Mouse (Mus musculus) frontal cortex, postnatal 10 days (tissue): ENCODE results near the gene Tacc2.

Experiments
- DNase-seq, 2 experiments: peaks; one replicate each; pipeline ENCODE4 v3.0.0; 2022; ENCODE audit warnings: low spot score in 2 of 2, mixed read lengths in 1 of 2

Gene Tacc2

DNA sequence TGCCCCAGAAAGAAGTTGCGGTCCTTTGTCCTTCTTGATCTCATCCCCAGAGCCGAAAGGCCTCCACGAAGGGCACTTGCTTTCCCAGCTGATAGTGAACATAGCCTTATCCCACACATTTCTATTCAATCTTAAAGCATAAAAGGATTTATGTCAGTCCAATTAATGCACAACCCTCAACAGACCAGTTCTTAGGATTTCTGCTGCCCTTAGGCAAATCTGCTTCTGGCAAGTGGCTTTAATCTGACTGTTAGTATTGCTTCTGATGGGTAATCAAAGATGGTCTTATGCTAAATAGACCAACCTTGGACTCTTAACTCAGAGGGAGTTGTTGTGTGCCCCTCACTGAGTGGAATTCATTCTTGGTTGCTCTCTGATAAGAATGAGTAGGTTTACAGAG is 40.4 kb downstream of the Tacc2 start:
- no peak for DNase-seq

GRCm38 (mm10) chr7:130621068-130621467 is 43.8 kb downstream of the Tacc2 start:
- DNase-seq, result no peak

- no peak for DNase-seq
Measured at GRCm38 (mm10) chr7:130621953-130622352, 44.7 kb downstream of the Tacc2 start.

DNA sequence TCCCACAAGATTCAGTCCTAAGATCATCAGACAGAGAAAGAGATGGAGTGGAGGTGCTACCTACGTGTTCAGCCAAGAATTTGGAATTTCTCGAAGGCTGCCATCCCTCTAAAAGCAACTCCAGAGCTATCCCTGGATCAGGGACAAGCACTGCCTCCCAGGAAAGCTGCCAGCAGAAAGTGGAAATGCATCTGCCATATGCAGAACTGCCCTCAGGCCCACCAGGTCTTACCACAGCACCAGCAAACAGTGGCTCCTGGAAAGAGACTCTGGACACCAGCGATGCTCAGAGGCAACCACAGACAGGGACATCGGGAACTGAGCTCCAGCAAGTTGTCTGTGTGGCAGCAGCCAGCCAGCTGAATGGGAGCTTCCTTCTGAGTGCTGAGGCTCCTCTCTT is 45.1 kb downstream of the Tacc2 start:
- DNase-seq, result no peak

- DNase-seq, result no peak
Measured at GRCm38 (mm10) chr7:130624299-130624698, 47.1 kb downstream of the Tacc2 start.

GRCm38 (mm10) chr7:130625361-130625760 is 48.1 kb downstream of the Tacc2 start:
- DNase-seq, result no peak

DNA sequence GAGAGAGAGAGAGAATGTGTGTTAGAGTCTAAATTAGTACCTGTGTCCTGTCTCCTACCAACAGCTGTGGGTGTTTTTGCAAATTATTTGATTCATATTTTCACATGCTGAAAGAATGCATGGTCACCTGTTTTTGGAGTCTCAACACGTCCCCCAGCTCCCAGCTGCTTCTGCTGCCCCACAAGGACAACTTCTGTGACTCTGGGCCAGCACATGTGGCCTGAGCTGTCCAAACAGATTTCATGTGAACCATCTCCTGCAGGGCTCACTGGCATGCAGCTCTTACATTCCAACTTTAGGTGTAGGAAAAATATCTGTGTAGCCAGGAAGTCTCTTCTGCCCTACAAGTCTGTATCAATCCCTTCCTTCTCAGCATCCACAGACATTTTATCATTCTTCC is 51.4 kb downstream of the Tacc2 start:
- DNase-seq, result no peak

GRCm38 (mm10) chr7:130629999-130630398 is 52.8 kb downstream of the Tacc2 start:
- no peak for DNase-seq

DNA sequence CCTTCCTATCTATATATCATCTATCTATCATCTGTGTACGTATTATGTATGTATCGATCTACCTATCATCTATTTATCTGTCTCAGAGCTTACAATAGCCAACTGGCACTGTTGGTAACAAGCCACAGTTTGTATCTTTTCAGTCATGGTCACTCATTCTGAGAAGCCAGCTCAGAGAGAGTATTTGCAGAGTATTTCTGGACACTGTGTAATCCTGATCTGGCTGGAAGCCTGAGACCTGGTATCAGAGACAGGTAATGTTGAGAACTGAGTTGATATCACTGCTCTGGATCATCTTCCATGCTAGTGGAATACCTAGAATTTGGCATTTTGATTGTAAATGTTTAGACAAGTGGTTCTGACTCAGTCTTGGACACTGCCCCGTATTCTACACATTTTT is 53.7 kb downstream of the Tacc2 start:
- DNase-seq, result no peak

DNA sequence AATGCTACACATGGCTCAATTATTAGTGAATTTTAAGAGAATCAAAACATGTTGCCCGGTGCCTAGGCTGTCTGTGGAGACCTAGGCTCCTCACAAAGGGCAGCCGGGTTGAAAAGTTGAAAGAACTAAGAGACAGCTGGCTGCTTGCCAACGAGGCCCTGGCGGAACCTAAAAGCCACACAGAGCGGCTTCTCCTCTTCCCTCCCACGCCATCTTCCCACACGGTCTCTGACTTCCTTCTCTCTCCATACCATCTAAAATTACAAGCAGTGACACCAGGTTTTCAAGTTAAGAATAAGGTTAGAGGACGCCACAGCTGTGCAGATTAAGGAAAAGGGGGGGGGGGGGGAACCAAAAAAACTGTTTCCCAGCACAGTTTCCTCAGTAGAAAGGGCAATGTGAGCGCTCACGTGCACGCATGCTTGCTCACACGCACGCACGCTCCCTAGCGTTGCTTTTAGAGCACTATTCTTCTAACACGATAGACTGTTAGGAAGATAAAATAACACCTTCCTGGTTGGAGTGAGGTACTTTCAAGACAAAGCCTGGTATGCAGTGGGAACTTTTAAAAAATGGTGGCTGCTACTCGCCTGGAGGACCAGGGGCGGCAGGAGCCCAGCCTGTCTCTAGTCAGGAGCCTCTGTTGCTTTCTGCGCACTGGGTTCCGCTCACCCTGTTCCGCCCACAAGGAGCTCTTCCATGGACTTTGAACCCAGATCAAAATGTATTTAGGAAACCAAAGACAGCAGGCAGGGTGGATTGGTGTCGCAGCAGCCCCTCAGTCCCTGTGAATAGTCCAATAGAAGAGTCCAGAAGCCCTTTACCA is 54.5 kb downstream of the Tacc2 start:
- peak in 1 of 2 experiments; percentile 27 for DNase-seq

DNA sequence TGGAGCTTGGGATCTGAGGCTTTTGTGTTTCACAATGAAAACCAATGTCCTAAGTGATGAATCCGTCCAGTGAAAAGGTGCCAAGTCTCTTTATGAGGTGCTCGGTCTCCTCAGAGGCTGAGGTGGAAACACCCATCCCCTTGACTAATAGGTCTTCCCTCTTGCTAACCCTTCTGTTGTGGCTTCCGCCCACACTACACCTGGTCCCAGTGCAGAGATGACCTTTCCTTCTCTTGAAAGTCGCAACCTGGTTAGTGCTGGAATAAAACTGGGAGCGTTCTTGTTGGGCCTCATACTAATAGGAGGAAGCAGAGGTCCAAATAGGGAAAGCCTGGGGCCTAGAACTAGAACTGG is 55.1 kb downstream of the Tacc2 start:
- DNase-seq, result no peak

- DNase-seq, result no peak
Measured at GRCm38 (mm10) chr7:130634259-130634871, 57.1 kb downstream of the Tacc2 start.

- DNase-seq, result no peak
Measured at GRCm38 (mm10) chr7:130635212-130635611, 58.0 kb downstream of the Tacc2 start.

GRCm38 (mm10) chr7:130636274-130636673 is 59.0 kb downstream of the Tacc2 start:
- DNase-seq, result no peak

- no peak for DNase-seq
Measured at GRCm38 (mm10) chr7:130636902-130637301, 59.7 kb downstream of the Tacc2 start.

DNA sequence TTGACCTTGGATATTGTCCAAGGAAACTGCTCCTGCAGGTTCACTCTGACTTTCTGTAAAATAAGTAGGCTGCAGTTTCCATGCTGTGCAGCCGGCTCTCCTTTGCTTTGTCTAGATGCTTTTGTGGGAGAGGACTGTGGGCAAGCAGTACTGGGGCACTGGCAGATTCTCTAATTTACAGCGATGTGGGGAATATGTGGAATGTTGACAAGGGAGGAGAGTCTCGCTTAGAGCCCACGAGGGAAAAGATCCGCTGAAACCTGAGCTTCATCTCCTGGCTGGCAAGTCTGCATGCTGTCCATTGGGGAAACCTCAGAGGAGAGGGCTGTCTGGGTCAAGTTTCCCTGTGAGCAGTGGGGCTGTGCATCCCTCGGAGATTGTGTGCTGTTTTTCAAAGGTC is 60.6 kb downstream of the Tacc2 start:
- no peak for DNase-seq

- no peak for DNase-seq
Measured at GRCm38 (mm10) chr7:130640681-130641080, 63.4 kb downstream of the Tacc2 start.

DNA sequence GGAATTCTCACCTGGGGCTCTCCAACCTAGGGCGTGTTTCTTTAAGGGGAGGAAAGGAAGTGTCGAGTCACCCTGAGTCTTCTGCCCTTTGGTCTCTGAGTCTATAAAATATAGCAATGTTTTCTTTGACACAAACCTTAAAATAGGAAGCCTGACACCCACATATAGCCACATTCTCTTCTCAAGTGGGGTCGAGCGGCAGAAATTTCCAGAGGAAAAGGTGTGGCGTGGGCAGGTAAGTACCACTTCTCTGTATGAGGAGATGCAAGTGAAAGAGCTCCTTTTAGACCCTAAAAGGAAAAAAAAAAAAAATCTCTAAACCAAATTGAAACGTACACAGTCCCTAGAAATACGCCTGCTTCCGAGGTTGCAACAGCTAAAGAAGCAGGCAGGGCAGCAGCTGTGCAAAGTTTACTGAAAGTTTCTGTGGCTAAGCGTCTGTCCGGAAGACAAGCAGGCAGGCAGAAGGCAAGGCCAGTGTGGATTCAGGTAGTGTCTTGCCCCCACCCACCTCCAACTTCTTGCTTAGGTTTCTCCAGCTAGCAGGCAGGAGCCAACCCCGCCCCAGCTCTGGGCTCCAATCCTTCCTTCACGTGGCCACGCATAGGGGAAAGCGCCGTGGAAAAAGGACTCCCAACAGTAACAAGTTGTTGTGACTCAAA is 68.2 kb downstream of the Tacc2 start:
- no peak for DNase-seq

- DNase-seq, result peak in 1 of 2 experiments; percentile 29
Measured at GRCm38 (mm10) chr7:130645994-130646761, 68.9 kb downstream of the Tacc2 start.

DNA sequence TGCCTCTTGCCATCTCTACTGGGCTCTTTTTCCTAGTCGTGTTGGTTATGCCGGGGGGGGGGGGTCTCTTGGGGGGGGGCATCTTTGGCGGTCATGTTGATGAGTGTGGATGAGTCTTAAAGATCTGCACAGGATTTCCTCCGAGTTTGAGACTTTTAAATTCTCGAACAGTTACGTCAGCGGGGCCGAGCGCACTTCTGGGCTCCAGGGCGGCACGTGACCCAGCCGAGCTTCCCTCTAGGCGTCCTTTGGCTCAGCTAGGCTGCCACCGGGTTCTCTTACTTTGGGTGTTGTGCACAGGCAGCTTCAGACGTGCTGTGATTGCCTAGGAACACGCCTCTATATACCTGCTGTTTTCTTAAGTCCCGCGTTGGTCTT is 69.5 kb downstream of the Tacc2 start:
- DNase-seq, result no peak

DNA sequence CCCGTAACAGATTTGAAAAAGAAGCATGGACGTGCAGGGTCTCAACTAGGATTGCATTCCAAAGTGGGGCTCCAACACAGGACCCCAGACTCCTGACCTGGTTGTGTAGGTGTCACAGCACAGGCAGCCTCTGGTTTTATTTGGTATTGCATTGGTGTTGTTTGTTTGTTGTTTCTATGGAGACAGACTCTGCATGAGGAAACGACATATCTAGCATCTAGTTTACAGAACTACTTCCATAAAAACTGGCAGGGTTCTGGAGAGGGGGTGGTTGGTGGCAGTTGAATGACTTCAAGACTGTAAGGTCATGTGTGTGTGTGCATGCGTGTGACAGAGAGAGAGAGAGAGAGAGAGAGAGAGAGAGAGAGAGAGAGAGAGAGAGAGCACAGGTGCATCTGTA is 70.8 kb downstream of the Tacc2 start:
- no peak for DNase-seq

DNA sequence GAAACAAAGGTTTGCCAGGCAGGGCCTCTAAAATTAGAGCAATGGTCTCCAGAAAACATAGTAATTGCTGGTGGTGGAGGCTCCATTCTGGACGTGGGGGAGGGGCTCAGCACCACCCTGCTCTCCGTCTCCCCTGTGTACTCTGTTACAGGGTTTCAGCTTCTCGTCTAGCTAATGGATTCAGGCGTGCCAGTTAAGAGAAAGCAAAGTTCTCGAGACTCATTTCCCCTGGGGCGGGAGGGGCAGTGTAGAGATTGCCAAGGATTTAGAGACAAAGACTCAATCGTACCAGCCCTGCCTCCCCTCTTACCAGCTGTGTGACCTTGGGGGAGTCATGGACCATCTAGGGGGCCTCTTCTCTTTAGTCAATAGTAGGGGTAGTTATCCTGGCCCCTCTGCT is 72.0 kb downstream of the Tacc2 start:
- no peak for DNase-seq
